Mouse (Mus musculus): Measurements from ENCODE around the gene Slc22a1. TPM values are rescaled to one million over a fixed set of nuclear protein-coding genes. Genes with fewer than 3 reads are reported as not detected.

Gene Slc22a1
- 1 to 10 TPM; 2.2 to 2.7 TPM for total RNA-seq (2021)

DNA sequence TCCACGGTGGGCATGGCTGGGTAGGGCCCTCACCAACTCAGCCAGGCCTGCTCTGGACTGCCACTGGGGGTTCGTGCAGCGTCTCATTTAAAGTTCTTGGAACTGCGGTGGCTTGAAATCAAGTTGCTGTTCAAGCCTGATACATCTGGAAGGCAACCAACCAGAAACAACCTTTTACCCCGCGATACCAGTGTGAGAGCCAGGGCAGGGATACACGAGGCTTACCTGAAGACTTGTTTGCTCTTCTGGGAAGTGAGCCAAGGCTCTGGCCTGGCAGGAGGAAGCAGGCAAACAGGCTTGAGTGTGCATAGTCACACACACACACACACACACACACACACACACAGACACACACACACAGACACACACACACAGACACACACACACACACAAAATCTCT is at the start of gene Slc22a1:
Gene Slc22a1, minus strand, starts transcription at position 184 of the 400 bp plus-strand sequence.
- no peak for DNase-seq (ENCODE audit: extremely low spot score in 1 of 2, low spot score in 2 of 2)
- intact Hi-C loops (cut with DNase I) = no loop called here

DNA sequence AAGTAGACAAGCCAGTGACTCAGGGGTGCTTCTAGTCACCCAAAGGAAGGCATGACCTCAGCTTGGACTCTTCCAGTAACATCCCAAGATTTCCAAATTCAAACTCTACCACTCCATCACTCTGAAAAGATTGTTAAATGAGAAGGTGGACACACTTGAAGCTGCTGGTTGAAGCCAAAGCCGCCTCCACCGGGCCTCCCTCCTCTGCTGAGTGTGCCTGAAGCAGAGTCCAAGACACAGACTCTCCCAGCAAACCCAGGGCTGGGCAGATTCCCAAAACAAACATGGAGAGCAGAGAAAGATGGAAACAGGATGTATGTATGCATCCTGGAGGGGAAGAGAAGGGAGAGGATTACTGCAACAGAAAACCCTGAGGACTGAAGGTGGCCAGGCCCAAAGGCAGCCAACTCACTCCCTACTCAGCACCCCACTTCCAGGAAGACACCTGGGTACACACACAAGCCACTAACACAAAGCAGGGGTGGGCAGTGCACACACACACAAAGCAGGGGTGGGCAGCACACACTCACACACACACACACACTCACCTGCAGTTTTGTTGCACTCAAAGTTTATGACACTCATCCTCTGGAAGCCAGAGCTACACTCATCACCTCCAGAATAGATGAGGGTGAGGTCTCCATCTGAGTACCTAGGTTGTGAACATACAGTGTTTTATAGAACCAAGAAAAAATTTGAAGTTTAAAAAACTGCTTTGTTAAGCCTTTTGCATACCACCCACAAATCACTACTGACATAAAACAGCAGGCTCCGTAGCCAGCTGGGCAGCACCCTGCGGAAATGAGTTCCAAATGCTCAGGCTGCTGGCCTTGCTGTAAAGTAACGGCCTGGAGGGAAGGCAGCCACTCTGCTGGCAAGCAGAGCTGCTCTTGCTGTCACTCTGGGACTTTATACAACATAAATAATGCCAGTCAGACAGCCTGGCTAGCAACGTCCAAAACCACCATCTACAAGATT is 49.4 kb upstream of the Slc22a1 start:
- intact Hi-C loops (cut with DNase I) = no loop called here
- peak in 1 of 2 experiments; percentile 65 for DNase-seq (ENCODE audit: extremely low spot score in 1 of 2, low spot score in 2 of 2)

DNA sequence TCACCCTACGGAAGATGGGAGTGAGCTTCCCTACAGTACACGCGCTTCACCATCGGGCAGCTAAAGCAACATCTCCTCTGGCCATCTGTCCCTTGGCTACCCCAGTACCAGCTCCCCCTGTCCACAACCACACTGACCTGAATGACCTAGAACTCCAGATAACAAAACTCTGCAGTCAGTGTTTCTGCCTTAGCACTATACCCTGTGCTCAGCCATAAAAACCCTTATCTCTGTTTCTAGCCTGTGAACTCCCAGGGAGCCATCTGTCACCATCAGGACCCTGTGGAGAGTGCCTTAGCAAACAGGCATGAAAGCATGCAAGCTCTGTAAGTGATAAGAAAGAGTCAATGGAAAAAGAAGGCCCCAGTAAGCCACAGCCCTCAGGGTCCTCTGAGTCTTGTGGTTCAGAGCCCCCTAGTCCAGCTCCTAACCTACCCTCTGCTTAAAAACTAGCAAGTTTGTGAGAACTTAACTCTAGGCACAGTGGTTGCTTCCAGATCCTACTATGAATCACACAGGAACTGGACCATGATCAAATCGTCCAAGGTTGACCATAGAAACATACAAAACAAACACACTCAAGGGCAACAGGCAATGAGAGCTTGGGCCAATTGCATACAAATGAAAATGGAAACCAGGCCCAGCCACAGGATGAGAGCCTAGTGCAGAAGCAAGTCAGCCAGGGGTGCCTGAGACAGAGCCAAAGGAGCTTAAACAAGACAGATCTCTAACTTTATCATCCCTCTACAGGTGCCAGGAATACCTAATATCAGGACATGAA is 48.5 kb upstream of the Slc22a1 start:
- intact Hi-C loops (cut with DNase I) = no loop called here
- no peak for DNase-seq (ENCODE audit: extremely low spot score in 1 of 2, low spot score in 2 of 2)

DNA sequence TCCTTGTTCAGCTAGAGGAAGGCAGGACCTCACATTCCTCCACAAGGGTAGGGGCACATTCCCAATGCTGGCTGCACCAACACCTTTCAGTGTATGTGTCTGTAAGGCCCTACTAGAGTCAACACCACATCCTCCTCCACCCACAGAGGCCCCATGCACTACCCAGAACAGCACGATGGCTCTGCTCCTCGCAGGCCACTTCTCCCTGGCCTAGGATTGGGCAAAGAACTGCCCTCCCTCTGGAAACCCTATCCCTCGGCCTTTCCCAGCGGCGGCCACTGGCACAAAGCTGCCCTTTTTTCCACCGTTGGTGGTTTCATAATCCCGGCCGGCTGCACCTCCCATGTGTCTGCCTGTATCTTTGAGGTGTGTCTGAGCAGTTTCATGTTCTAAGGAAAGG is 47.0 kb upstream of the Slc22a1 start:
- intact Hi-C loops (cut with DNase I) = no loop called here

GRCm38 (mm10) chr17:12721118-12721886 is 45.7 kb upstream of the Slc22a1 start:
- intact Hi-C loops (cut with DNase I) = no loop called here
- DNase-seq (ENCODE audit: extremely low spot score in 1 of 2, low spot score in 2 of 2) = no peak

More for the DNA sequence above, 47.0 kb upstream of the Slc22a1 start:
- no peak for DNase-seq (ENCODE audit: extremely low spot score in 1 of 2, low spot score in 2 of 2)

DNA sequence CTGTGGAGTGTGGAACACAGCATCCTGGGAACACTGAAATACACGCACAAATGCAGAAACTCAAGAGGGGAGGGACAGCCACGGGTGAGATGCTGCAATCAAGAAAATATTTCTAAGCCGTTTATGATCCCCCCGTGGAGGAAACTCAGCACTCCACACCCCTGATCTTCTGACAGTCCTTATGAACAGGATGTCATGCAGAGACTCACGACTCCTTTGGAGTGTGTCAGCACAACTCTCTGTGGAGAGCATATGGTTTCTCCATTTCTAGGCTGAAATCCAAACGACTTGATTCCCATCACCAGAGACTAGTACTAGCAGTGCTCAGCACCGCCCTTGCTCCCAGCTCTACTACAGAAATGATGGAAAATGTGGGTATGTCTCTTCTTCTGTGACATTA is 42.6 kb upstream of the Slc22a1 start:
- intact Hi-C loops (cut with DNase I) = no loop called here
- no peak for DNase-seq (ENCODE audit: extremely low spot score in 1 of 2, low spot score in 2 of 2)

DNA sequence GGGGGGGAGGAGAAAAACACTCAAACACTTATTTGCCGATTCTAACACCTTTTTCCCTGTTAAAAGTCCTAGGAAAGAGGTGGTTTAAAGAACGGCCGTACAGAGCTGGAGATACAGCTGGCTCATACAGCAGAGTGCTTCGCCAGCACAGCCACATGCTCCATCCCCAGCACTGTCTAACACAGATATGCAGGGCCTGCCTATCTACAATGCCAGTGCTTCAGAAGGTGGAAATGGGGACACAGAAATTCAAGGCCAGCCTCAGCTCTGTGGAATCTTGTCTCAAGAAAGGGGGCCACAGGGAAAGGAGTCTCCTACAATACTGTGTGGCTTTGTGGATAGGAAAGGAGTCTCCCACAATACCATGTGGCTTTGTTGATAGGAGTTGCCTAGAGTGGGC is 41.8 kb upstream of the Slc22a1 start:
- intact Hi-C loops (cut with DNase I) = no loop called here
- no peak for DNase-seq (ENCODE audit: extremely low spot score in 1 of 2, low spot score in 2 of 2)

DNA sequence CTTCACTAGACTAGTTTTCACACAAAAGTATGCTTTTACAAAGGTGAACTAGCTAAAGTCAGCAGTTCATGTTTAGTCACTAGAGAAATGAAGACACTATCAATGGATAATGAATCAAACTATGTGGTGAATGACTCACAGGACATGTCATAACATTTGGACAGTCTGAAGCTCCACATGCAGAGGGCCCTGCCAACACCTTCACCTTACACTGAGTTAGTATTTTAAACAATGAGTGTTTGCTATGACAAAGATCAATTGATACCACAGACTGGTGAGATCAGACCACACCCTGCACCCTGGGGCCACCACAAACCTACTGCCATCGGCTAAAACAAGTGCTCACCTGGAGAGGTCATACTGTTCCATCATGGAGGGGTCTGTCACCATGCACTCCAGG is 39.4 kb upstream of the Slc22a1 start:
- DNase-seq (ENCODE audit: extremely low spot score in 1 of 2, low spot score in 2 of 2) = no peak
- intact Hi-C loops (cut with DNase I) = no loop called here

- intact Hi-C loops (cut with DNase I) = no loop called here
- DNase-seq (ENCODE audit: extremely low spot score in 1 of 2, low spot score in 2 of 2) = no peak
These were observed 38.5 kb upstream of the Slc22a1 start for GRCm38 (mm10) chr17:12714080-12714561.

DNA sequence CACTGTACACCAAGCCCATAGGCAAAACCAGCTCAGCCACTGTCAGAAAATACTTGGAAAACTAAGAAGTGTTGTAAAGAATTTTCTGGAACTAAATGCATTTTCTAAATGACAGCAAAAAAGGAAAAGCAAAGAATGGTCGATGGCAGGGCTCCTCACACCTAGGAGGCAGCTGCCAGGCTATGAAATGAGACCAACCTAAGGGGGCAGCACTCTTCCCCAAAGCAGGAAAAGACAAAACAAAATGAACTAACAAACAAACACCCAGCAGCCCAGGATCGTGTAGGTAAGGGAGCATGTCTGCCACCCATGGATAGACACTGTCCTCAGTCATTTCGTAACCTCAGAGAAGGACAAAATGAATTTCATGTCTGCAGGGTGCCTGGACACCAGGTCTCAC is 37.4 kb upstream of the Slc22a1 start:
- DNase-seq (ENCODE audit: extremely low spot score in 1 of 2, low spot score in 2 of 2) = no peak
- intact Hi-C loops (cut with DNase I) = no loop called here

DNA sequence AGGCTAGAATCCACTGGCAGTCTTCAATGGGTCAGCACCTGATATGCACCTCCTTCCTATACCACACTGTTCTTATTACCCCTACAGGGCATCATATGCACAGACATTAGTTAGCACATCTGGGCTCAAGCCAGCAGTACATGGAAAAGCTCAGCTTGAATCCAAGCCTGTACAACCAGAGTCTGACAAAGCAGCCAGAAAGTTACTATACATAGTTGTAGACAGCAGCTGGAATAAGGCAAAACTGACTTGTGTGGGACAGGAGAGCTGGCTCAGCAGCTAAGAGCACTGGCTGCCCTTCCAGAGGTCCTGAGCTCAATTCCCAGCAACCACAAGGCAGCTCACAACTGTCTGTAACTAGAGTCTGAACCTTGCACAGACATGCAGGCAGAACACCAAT is 36.6 kb upstream of the Slc22a1 start:
- intact Hi-C loops (cut with DNase I) = no loop called here
- DNase-seq (ENCODE audit: extremely low spot score in 1 of 2, low spot score in 2 of 2) = no peak

DNA sequence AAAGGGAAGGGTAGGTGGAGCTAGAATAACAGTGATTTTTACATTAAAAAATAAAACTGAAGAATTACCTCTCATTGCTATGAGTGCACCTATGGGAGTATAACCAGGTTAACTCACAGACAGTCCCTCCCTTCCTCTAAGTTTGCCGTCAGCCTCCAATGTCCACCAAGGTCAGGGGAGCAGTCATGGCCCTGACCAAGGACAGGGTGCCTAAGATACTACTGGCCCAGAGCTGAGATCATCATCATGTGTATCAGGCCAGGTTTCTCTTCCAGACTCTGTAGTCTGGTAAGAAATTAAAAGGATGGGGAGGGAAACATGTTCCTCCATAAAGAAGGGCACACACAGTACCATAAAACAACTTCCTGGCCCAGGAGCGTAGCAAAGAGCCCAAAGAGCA is 35.3 kb upstream of the Slc22a1 start:
- DNase-seq (ENCODE audit: extremely low spot score in 1 of 2, low spot score in 2 of 2) = no peak
- intact Hi-C loops (cut with DNase I) = no loop called here

- intact Hi-C loops (cut with DNase I) = no loop called here
- DNase-seq (ENCODE audit: extremely low spot score in 1 of 2, low spot score in 2 of 2) = no peak
These were observed 34.6 kb upstream of the Slc22a1 start for GRCm38 (mm10) chr17:12710050-12710780.

DNA sequence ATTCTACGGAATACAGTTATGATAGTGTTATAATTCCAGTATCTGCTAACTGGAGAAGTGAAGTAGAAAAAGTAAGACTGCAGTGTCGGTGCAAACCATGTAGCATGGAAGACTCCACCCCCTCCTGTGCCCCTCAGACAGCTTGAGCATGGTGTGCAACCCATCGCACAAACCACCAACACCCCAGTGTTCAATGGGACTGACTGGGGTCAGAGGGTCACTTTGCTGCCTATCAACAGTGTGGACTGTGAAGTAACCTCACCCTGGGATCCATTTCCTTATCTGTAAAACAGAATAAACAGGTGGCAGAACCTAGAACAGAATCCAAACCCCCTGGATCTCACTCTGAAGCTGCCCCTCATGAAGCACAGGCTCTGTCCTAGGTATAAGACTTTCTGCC is 32.8 kb upstream of the Slc22a1 start:
- no peak for DNase-seq (ENCODE audit: extremely low spot score in 1 of 2, low spot score in 2 of 2)
- intact Hi-C loops (cut with DNase I) = no loop called here

- intact Hi-C loops (cut with DNase I) = no loop called here
- no peak for DNase-seq (ENCODE audit: extremely low spot score in 1 of 2, low spot score in 2 of 2)
These were observed 31.0 kb upstream of the Slc22a1 start for GRCm38 (mm10) chr17:12706590-12707049.

DNA sequence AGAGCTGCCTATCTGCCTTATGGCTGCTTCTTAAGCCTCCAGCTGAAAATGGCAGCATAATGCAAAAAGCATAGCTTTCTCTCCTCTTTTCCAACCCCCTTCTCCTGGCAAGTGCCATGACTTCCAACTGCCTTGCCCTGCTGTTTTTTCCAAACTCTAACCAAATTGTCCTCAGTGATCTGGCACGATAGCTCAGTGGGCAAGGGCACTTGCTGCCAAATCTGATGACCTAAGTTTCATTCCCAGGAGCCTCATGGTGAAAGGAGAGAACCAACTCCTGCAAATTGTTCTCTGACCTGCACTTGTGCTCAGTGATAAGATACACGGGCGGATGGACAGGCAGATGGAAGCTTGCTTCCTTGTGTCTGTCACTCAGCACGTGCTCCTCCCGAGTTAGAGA is 27.3 kb upstream of the Slc22a1 start:
- intact Hi-C loops (cut with DNase I) = no loop called here
- no peak for DNase-seq (ENCODE audit: extremely low spot score in 1 of 2, low spot score in 2 of 2)

DNA sequence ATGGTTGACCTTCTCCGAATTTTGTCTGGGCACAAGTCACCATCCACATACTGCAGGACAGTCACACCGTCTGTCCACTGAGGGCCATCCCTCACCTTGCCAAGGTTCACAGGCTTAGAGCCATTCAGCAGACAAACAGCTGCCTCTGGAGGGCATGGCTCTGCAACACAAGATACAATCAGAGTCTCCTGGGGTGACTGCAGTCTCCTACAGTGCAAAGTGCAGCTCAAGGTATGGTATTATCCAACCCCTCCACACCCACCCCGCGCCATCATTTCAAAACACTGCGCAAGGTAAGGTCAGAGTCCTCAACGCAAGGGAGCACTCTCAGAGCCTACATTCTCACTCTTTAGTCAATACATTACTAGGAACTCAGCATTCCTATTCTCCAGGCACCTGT is 24.7 kb upstream of the Slc22a1 start:
- intact Hi-C loops (cut with DNase I) = no loop called here
- DNase-seq (ENCODE audit: extremely low spot score in 1 of 2, low spot score in 2 of 2) = no peak

DNA sequence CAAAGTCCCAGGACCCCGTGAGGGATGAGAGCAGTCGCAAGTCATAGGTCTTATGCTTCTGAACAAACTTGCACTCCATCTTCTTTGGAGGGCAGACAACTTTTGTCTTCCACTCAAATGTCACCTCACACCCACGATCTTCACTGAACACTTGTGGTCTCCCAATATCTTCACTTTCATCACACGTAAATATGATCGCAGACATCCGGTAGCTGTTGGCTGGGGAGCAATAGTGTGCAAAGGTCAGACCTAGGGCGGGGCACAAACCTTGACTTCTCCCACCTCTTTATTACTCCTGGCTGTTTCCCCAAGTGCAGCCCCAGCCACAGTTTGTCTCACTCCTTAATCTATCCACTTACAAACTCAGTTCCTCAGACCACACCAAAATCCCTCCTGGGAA is 16.3 kb upstream of the Slc22a1 start:
- no peak for DNase-seq (ENCODE audit: extremely low spot score in 1 of 2, low spot score in 2 of 2)
- intact Hi-C loops (cut with DNase I) = no loop called here

Data from left cerebral cortex, postnatal 10 days (tissue).